Mouse (Mus musculus) G1E (cell line): Measurements from ENCODE around the gene Ism1. TPM values are rescaled to one million over a fixed set of nuclear protein-coding genes. Genes with fewer than 3 reads are reported as not detected.

Experiments
- ATAC-seq: 2 replicates; pipeline ENCODE4 v1.8.0; 2016; ENCODE audit warnings: mild to moderate bottlenecking; ENCODE audit not compliant: insufficient number of reproducible peaks, poor library complexity, low FRiP score, severe bottlenecking; ENCODE audit errors: extremely low read depth
- DNase-seq: peaks from one replicate; pipeline ENCODE4 v3.0.0; 2012; ENCODE audit warnings: low spot score
- H3K27me3 ChIP-seq: 2 replicates; pipeline ENCODE4 v1.6.1; 2012; ENCODE audit warnings: mild to moderate bottlenecking, low read length, inconsistent platforms; ENCODE audit not compliant: insufficient read depth
- H3K36me3 ChIP-seq: replicated peaks from 2 replicates; pipeline ENCODE3; 2012; ENCODE audit warnings: mild to moderate bottlenecking, inconsistent platforms
- H3K4me1 ChIP-seq: 2 replicates; pipeline ENCODE4 v1.6.1; 2012; ENCODE audit warnings: low read depth, low read length, inconsistent platforms, mixed read lengths; ENCODE audit not compliant: insufficient read depth
- H3K4me3 ChIP-seq: 2 replicates; pipeline ENCODE4 v1.5.1; 2012; ENCODE audit warnings: low read depth, mild to moderate bottlenecking, inconsistent platforms, low read length, moderate library complexity, mixed read lengths
- H3K9me3 ChIP-seq: replicated peaks from 2 replicates; pipeline ENCODE4 v1.6.1; 2012; ENCODE audit warnings: inconsistent platforms
- CTCF ChIP-seq: IDR thresholded peaks from 2 replicates; pipeline ENCODE4 v1.5.1; 2012; ENCODE audit warnings: low read depth, low read length, inconsistent platforms, mixed read lengths
- GATA1 ChIP-seq: IDR thresholded peaks from 2 replicates; pipeline ENCODE4 v1.6.1; 2012; ENCODE audit warnings: borderline replicate concordance, low read length, inconsistent platforms, mixed read lengths
- GATA2 ChIP-seq: IDR thresholded peaks from 2 replicates; pipeline ENCODE4 v1.6.1; 2012; ENCODE audit warnings: low read depth, low read length, inconsistent platforms, borderline replicate concordance
- POLR2AphosphoS5 ChIP-seq: IDR thresholded peaks from 2 replicates; pipeline ENCODE4 v1.6.1; 2012; ENCODE audit warnings: low read depth, low read length, inconsistent platforms; ENCODE audit not compliant: insufficient replicate concordance
- TAL1 ChIP-seq: conservative IDR thresholded peaks from 2 replicates; pipeline ENCODE4 v1.6.1; 2012; ENCODE audit warnings: low read depth, low read length, inconsistent platforms, mixed read lengths
- polyA plus RNA-seq: library from polyadenylated mRNA; stranded (reverse); fragments of >175 nt; gene quantifications from 2 replicates; pipeline ENCODE4 v1.2.3, GENCODE M21; 2012
- total RNA-seq, 2 experiments: library from RNA; stranded (forward) in 1 of 2; stranded (reverse) in 1 of 2; fragments of 200-1000 nt in 1 of 2; fragments of >200 nt in 1 of 2; fragmentation: Nextera tagmentation in 1 of 2; gene quantifications; 2 replicates each; pipeline ENCODE4 v1.2.3; 2014 to 2017

The Ism1 gene
- total RNA-seq (2014; fragmentation: Nextera tagmentation): not detected in 2 replicates
- 0.06 and 0.16 TPM in 2 replicates for total RNA-seq (2017)
- polyA plus RNA-seq: not detected in 2 replicates

DNA sequence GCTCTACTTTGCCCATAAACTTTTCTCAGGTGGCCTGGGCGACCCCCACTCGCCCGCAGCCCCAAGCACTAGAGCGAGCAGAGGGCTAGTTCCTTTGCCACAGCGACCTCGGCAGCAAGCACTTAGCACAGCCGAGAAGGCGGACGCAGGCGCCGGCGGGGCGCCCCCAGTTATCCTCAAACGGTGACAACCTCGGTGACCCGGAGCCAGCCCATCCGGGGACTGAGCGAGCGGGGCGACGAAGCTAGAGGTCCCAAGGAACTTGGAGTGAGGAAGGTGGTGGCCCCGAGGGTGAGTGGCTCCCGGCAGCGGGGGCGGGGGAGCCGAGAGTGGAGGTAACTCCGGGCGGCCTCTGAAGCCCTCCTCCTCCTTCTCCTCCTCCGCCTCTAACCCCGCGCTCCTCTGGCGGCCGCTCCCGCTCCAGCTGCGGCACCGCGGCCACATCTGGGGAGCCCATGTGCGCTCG, at the start of gene Ism1:
TSS of gene Ism1 (plus strand) at position 370 of the 466 bp plus-strand sequence.
- Histone ChIP-seq H3K4me1 (no peaks in the 10 kb centered on the region), H3K4me3 (peak within 1 kb of the TSS; percentile 9; the same call in 1 of the 2 replicates), H3K27me3 (no peaks in the 10 kb centered on the region; the same call in 1 of the 2 replicates), H3K36me3 (no peaks in the 10 kb centered on the region), H3K9me3 (peaks cover 19% of the 10 kb centered on the region)
- ATAC-seq: no peak
- no peak for DNase-seq
- TF ChIP-seq GATA1 (no peak), TAL1 (no peak), CTCF (no peak), GATA2 (no peak), POLR2AphosphoS5 (no peak)

DNA sequence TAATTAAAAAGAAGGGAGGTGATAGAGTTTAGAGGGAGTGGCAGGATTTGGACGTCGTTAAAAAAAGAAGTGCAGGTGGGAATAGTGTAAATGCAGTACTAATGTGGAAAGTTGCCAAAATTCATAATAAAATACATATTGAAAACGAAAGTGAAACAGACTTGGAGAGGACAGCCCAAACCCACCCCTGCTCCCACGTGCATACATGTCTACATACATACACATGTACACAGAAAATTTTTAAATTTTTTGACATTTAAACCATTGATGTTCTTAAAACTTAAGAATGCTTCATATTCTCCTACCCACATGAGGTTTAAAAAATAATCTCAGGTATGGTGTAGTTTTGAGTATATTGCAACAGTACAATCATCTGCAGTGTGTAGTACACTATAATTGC, 49.2 kb upstream of the Ism1 start:
- DNase-seq (no peak), ATAC-seq (no peak)
- TF ChIP-seq GATA1: no peak
- no peak for TF ChIP-seq TAL1
- no peak for TF ChIP-seq CTCF
- TF ChIP-seq GATA2: no peak
- no peak for TF ChIP-seq POLR2AphosphoS5
- Histone ChIP-seq H3K36me3 (no peaks in the 10 kb centered on the region), H3K27me3 (no peaks in the 10 kb centered on the region), H3K4me1 (peaks cover 4% of the 10 kb centered on the region), H3K4me3 (peak overlapping the region; percentile 35; the same call in 1 of the 2 replicates), H3K9me3 (no peaks in the 10 kb centered on the region)

DNA sequence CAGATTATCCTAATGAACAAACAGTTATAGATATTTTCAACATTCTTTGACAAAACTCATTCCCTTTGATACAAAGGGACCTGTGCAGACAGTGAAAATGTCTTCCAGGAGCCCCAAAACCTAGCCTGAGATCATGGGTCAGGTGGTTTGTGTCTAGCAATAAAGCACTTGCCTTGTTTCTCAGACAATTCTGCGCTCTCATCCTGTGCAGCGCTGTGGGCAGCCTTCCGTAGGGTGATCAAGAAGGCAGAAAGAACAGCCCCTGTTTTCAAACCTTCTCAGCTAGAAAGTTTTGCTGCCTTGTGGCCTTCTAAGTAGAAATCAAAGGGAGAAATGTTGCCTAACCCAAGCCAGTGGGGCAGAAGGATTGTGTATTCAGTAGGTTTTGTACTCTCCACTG, 48.3 kb upstream of the Ism1 start:
- no peaks in the 10 kb centered on the region for H3K27me3 ChIP-seq
- peaks cover 4% of the 10 kb centered on the region for H3K4me1 ChIP-seq
- no peak for ATAC-seq
- no peak overlapping the region for H3K4me3 ChIP-seq
- no peak for DNase-seq
- H3K9me3 ChIP-seq: no peaks in the 10 kb centered on the region
- no peak for TF ChIP-seq GATA2
- no peak for TF ChIP-seq GATA1
- no peak for TF ChIP-seq TAL1
- TF ChIP-seq CTCF: no peak
- TF ChIP-seq POLR2AphosphoS5: no peak
- no peaks in the 10 kb centered on the region for H3K36me3 ChIP-seq

DNA sequence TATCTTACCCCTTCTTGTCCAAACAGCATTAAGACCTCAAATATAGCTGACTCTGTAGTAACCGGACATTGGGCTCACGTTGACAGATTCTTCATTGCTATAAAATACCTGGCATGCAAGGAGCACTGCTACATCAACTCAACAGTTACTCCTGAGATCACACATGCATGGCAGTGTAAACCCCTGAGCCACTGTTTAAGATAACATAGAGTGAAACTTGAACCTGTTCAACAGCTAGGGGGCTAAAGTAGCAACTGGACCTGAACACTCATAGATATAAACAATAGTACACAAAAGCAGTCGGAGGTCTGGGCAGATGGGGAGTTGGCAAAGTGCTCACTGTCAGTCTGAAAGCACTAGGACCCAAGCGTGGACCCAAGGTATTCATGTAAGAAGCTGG, 43.5 kb upstream of the Ism1 start:
- TF ChIP-seq GATA1: no peak
- TF ChIP-seq CTCF: no peak
- TF ChIP-seq TAL1: no peak
- TF ChIP-seq POLR2AphosphoS5: no peak
- TF ChIP-seq GATA2: no peak
- Histone ChIP-seq H3K9me3 (no peaks in the 10 kb centered on the region), H3K27me3 (no peaks in the 10 kb centered on the region), H3K4me1 (no peaks in the 10 kb centered on the region), H3K36me3 (no peaks in the 10 kb centered on the region), H3K4me3 (no peak overlapping the region)
- ATAC-seq: no peak
- no peak for DNase-seq

DNA sequence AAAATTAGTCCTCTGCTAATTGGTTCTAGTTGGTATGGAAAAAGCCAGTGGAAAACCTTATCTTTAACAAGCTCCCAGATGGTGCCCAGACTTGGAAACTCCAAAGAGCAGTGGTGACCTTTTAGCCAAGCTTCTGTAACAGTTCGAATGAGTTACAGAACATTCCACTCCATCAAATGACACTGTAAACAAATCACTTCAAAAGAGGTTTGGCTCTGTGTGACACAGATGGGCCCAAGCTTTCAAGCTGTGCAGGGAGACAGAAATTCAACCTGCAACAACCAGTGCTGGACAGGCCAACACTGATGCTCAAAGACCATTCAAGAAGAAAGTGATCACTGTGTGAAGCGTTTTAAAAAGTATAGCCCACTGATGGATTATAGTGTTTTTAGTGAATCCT, 40.1 kb upstream of the Ism1 start:
- no peak for DNase-seq
- no peaks in the 10 kb centered on the region for H3K4me1 ChIP-seq
- no peak for ATAC-seq
- TF ChIP-seq CTCF (no peak), TAL1 (no peak), GATA2 (no peak), GATA1 (no peak), POLR2AphosphoS5 (no peak)
- no peak overlapping the region for H3K4me3 ChIP-seq
- no peaks in the 10 kb centered on the region for H3K36me3 ChIP-seq
- H3K27me3 ChIP-seq: no peaks in the 10 kb centered on the region
- H3K9me3 ChIP-seq: no peaks in the 10 kb centered on the region

DNA sequence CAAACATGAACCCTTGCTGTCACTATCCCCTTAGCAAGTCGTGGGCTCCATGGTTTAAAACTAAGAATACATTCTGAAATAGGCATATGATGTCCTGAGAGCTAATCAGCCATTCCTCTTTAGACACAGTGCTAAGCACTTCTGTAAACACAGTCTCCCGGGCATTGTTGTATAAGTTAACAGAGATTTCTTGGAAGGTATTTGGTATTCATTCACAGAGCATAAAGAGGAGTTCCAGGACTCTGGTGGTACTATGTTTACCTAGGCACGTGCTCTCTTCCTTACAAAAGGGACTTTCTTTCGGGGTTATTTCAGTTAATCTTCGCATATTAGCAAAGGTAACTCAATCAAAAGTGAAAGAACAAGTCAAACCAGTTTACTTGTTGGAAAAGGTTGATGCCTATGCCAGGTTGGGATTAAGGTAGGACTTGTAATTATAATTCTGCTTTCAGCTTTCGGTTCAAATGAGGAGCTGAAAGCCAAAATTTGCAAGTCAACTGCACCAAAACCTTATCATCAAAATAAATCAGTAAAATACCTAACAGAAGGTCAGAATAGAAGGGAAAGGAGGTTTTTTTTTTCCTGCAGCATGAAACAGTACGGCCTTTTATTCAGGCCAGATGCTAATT, 36.1 kb upstream of the Ism1 start:
- TF ChIP-seq GATA2 (no peak), TAL1 (no peak), POLR2AphosphoS5 (no peak), GATA1 (no peak), CTCF (no peak)
- no peak overlapping the region for H3K4me3 ChIP-seq
- no peak for ATAC-seq
- H3K4me1 ChIP-seq: no peaks in the 10 kb centered on the region
- DNase-seq: no peak
- no peaks in the 10 kb centered on the region for H3K27me3 ChIP-seq
- H3K9me3 ChIP-seq: no peaks in the 10 kb centered on the region
- H3K36me3 ChIP-seq: no peaks in the 10 kb centered on the region

DNA sequence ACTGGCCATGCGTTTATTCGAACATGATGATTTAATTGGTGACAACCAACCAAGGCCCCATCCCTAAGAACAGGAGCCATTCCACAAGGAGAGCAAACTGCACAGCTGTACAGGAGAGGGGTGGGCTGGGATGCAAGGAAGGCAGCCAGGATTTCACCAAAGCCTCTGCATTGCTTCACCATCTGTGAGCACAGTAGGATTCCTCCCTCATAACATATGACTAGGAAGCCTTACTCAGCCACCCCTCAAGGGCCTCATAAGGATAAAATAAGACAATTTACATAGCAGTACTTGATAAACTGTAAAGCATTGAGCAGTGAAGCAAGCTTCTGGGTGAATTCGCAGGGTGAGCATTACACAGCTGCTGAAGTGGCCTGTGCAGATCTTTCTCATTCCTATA, 28.5 kb upstream of the Ism1 start:
- no peak for DNase-seq
- no peaks in the 10 kb centered on the region for H3K9me3 ChIP-seq
- TF ChIP-seq GATA2: no peak
- TF ChIP-seq GATA1: no peak
- TF ChIP-seq CTCF: no peak
- TF ChIP-seq POLR2AphosphoS5: no peak
- no peak for TF ChIP-seq TAL1
- no peaks in the 10 kb centered on the region for H3K36me3 ChIP-seq
- no peaks in the 10 kb centered on the region for H3K27me3 ChIP-seq
- H3K4me3 ChIP-seq: no peak overlapping the region
- no peaks in the 10 kb centered on the region for H3K4me1 ChIP-seq
- ATAC-seq: no peak
